Mouse (Mus musculus) testis, adult 2 months (tissue): ENCODE results near the gene Bet1l. TPM values are rescaled to one million over a fixed set of nuclear protein-coding genes. Genes with fewer than 3 reads are reported as not detected.
A peak's percentile ranks its signal among the peaks of the same experiment; 100 is the strongest.

Source experiments
- H3K27ac ChIP-seq: fragments of 200-500 bp; 2 replicates; pipeline ENCODE4 v1.5.1; 2012; ENCODE audit warnings: low read depth, low read length; ENCODE audit not compliant: control insufficient read depth, insufficient read depth
- H3K27me3 ChIP-seq: fragments of 200-500 bp; 2 replicates; pipeline ENCODE4 v1.6.1; 2012; ENCODE audit warnings: mild to moderate bottlenecking, low read length, moderate library complexity; ENCODE audit not compliant: control insufficient read depth, insufficient read depth
- H3K36me3 ChIP-seq: fragments of 200-500 bp; 2 replicates; pipeline ENCODE4 v1.6.1; 2012; ENCODE audit warnings: mild to moderate bottlenecking, low read length; ENCODE audit not compliant: control insufficient read depth, insufficient read depth
- H3K4me1 ChIP-seq: fragments of 200-500 bp; 2 replicates; pipeline ENCODE4 v1.6.1; 2012; ENCODE audit warnings: low read length; ENCODE audit not compliant: control insufficient read depth, insufficient read depth
- H3K4me3 ChIP-seq: fragments of 200-500 bp; 2 replicates; pipeline ENCODE4 v1.5.1; 2012; ENCODE audit warnings: low read depth, mild to moderate bottlenecking, low read length, moderate library complexity, mixed read lengths; ENCODE audit not compliant: control insufficient read depth
- CTCF ChIP-seq: fragments of 200-500 bp; IDR thresholded peaks from 2 replicates; pipeline ENCODE4 v1.5.1; 2012; ENCODE audit warnings: low read depth, mild to moderate bottlenecking, inconsistent platforms, low read length, moderate library complexity; ENCODE audit not compliant: control insufficient read depth, insufficient read depth, insufficient replicate concordance
- POLR2A ChIP-seq: fragments of 200-500 bp; IDR thresholded peaks from 2 replicates; pipeline ENCODE4 v1.6.1; 2012; ENCODE audit warnings: low read depth, mild to moderate bottlenecking, inconsistent platforms, low read length, moderate library complexity; ENCODE audit not compliant: control insufficient read depth
- polyA plus RNA-seq: library from polyadenylated mRNA; depleted of rRNA; stranded (reverse); fragments of >200 nt; gene quantifications from 2 replicates; pipeline ENCODE4 v1.2.3, GENCODE M21; 2012

Gene Bet1l
- polyA plus RNA-seq, 1 experiment: 20.8 TPM

DNA sequence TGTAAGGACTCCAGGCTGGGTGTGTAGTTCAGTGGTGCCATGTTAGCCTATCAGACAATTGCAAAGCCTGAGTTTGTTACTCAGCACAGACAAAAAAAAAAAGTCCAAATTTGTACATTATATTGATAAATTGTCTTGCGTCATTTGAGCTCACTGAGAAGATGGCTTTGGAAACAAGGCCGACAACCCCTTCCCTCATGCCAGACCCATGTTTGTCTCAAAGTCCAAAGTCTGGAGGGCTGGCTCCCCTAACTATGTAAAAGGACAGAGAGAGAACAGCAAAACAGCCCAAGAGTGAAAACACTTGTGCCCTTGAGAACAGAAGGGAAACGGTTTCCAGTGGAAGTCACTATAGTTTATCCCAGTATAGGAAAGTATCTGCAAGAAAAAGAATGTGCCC, 23.0 kb upstream of the Bet1l start:
- no peak overlapping the region for H3K27ac ChIP-seq
- peaks cover 2% of the 10 kb centered on the region for H3K36me3 ChIP-seq
- no peaks in the 10 kb centered on the region for H3K27me3 ChIP-seq
- TF ChIP-seq CTCF (no peak), POLR2A (no peak)
- H3K4me1 ChIP-seq: peaks cover 3% of the 10 kb centered on the region
- no peak overlapping the region; the same call in 1 of the 2 replicates for H3K4me3 ChIP-seq

DNA sequence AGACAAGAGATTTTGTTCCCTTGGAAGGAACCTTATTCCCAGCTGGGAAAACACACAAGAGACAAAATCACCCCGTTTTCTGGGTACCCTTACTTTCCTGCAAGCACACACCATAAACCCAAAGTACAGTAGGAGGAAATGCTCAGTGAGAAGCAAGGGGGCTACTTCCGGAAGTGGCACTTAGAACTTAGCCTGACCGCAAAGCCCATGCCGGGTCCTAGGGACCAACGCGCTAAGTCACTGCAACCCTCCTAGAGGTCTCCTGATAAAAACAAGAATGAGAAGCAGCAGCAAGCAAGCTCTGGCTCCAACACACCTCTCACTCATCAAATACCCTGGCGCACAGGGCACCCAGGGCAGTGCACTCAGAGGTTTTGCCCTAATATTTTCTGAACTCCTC, 22.0 kb upstream of the Bet1l start:
- Histone ChIP-seq H3K27me3 (no peaks in the 10 kb centered on the region), H3K4me1 (peaks cover 3% of the 10 kb centered on the region), H3K4me3 (no peak overlapping the region), H3K27ac (no peak overlapping the region), H3K36me3 (peaks cover 2% of the 10 kb centered on the region)
- TF ChIP-seq POLR2A (no peak), CTCF (no peak)

DNA sequence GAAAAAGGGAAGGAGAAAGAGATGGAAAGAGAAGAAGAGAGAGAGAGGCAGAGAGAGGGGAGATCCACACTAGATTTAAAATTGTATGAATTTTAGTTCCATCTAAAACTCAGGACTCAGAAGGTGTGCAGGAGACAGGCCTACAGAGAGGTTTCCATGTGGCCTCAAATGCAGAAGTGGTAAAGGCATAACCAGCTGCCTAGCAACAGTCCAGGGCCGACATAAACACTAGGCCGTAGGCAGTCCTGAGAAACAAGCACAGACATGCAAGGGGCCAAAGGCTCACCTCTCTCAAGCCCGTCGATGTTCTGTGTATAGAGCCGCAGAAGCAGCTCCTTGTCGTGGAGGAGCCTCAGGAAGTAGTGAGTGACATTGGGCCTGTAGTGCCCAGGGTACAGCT, 20.0 kb upstream of the Bet1l start:
- Histone ChIP-seq H3K4me1 (peaks cover 3% of the 10 kb centered on the region), H3K27ac (no peak overlapping the region), H3K36me3 (peaks cover 2% of the 10 kb centered on the region), H3K4me3 (no peak overlapping the region), H3K27me3 (no peaks in the 10 kb centered on the region)
- TF ChIP-seq CTCF (no peak), POLR2A (no peak)

DNA sequence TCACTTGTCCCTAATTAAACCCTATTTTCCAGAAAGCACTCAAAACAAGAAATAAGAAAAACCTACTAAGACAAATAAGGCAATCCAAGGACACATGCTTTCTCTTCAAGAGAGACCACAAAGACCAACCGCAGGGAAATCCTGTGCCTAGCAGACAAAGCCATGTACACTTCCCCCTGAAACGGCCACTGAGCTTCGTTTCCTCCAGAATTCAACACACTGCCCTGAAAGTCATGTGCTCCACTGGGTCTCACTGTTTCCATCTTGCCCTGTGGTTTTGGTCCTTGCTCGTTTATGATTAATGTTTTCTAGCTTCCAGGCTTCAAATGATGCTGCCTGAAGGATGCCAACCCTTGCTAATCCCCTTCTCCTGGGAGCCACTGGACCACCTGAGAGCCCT, 16.8 kb upstream of the Bet1l start:
- H3K27ac ChIP-seq: no peak overlapping the region
- H3K27me3 ChIP-seq: no peaks in the 10 kb centered on the region
- no peak overlapping the region for H3K4me3 ChIP-seq
- peaks cover 2% of the 10 kb centered on the region for H3K36me3 ChIP-seq
- no peaks in the 10 kb centered on the region for H3K4me1 ChIP-seq
- no peak for TF ChIP-seq POLR2A
- no peak for TF ChIP-seq CTCF

DNA sequence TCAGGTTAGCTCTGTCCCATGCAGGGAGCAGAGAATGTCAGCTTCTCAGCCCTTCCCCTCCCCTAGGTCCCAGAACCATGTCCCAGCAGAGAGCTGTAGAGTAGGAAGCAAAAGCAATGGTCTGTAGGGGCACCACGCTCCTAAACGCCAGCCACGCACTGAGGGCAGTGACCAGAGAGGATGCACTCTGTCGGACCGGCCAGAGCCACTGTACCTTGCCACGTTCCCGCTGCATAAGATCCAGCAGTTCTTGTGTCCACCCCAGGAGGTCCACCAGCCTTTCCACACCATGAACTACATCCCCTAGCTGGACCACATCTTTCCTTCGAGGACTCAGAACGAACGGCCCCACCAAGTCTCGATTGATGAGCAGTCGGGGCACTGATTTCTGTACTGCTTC, 7.4 kb upstream of the Bet1l start:
- H3K36me3 ChIP-seq: no peaks in the 10 kb centered on the region; the same call in 1 of the 2 replicates
- no peak for TF ChIP-seq CTCF
- TF ChIP-seq POLR2A: peak; percentile 25; the same call in 1 of the 2 replicates
- H3K4me3 ChIP-seq: no peak overlapping the region
- no peaks in the 10 kb centered on the region for H3K27me3 ChIP-seq
- no peak overlapping the region for H3K27ac ChIP-seq
- H3K4me1 ChIP-seq: no peaks in the 10 kb centered on the region

DNA sequence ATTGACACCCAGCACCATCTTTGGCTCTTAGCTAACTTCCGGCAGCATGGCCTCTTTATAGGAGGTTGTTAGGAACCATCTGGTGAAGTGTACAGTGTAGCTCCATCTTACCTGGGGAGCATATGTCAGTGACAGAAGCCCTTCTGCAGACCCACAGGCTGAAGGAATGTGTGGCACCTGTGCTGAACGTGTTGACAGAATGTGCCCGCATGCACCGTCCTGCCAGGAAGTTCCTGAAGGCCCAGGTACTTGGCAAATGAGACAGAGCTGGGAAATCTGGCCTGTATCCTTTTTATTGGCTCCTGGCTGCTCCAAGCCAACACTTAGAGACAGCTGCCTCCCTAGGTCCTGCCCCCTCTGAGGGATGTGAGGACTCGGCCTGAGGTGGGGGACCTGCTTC, 3.4 kb upstream of the Bet1l start:
- Histone ChIP-seq H3K27ac (no peak overlapping the region), H3K4me1 (peaks cover 9% of the 10 kb centered on the region), H3K36me3 (no peaks in the 10 kb centered on the region; the same call in 1 of the 2 replicates), H3K4me3 (no peak overlapping the region), H3K27me3 (no peaks in the 10 kb centered on the region)
- no peak for TF ChIP-seq POLR2A
- TF ChIP-seq CTCF: no peak

DNA sequence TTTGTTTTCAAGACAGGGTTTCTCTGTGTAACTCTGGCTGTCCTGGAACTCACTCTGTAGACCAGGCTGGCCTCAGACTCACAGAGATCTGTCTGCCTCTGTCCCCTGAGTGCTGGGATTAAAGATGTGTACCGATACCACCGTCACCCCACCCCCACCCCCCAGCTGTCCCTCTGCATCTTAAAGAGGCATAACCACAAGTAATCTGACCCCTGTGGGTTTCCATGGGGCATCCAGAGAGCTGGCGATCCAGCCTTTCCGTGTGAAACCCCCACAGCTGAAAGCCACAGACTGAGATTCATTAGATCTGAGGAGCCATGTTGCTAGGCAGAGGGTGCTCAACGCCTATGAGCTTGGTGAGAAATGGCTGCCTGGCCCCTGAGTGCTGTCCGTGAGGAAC, 2.6 kb upstream of the Bet1l start:
- Histone ChIP-seq H3K27ac (no peak overlapping the region), H3K4me3 (no peak overlapping the region), H3K27me3 (no peaks in the 10 kb centered on the region), H3K4me1 (peaks cover 15% of the 10 kb centered on the region), H3K36me3 (no peaks in the 10 kb centered on the region; the same call in 1 of the 2 replicates)
- TF ChIP-seq POLR2A (no peak), CTCF (no peak)

DNA sequence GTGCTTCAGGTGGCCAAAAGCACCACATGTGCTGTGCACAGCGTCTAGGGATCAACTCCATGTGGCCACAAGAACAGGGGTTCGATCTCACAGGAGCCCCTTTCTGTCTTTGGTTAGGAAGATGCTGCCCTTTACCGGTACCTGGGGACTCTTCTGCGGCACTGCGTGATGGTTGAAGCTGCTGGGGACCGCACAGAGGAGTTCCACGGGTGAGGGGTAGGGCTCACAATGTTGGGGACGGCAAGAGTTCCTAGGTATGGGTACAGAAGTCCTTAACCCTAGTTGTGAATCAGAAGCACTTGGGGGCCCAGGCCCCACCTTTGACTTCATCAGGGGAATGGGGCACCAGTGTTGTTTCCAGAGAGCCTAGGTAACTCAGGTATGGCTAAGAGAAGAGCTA, 1.4 kb upstream of the Bet1l start:
- Histone ChIP-seq H3K27me3 (no peaks in the 10 kb centered on the region), H3K4me3 (no peak overlapping the region), H3K27ac (no peak overlapping the region), H3K36me3 (no peaks in the 10 kb centered on the region; the same call in 1 of the 2 replicates), H3K4me1 (peaks cover 16% of the 10 kb centered on the region)
- TF ChIP-seq POLR2A (no peak), CTCF (no peak)
